Comparison of ENCODE assay signal across 8 mouse cellular contexts in the genomic region with DNA sequence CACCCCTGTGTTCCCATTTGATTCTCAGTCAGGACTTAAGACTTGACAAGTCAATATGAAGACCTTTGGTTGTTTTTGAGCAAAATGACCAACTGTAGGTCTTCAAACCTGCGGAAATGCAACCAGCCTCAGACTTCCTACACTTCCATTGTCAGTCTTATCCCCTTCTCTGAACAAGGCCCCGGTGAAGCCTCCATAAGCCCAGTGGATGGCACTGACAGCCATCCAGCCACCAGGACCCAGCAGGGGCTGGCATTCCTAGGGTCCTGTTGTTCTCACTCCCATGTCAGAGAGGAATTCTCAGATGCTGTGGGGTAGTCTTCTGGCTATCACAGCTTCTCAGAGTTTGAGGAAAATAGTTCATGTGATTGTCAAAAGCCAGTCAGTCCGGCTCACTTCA. TPM values are rescaled to one million over a fixed set of nuclear protein-coding genes. Genes with fewer than 3 reads are reported as not detected.
DNase-seq lines count a peak whose midpoint lies in the region; ATAC-seq and TF ChIP-seq lines count a peak whose summit lies in the region.

No protein-coding gene starts in this region.

- H3K4me1 ChIP-seq in limb, embryonic 15.5 days: peaks cover 19% of the 10 kb centered on the region
- peaks cover 8% of the 10 kb centered on the region for H3K4me1 ChIP-seq in stomach, postnatal 0 days (replicated peaks; ENCODE audit: control insufficient read depth, insufficient read depth)

- H3K9me3 ChIP-seq in limb, embryonic 15.5 days: no peaks in the 10 kb centered on the region
- H3K9me3 ChIP-seq in stomach, postnatal 0 days (ENCODE audit: control insufficient read depth, low read length): no peaks in the 10 kb centered on the region

- H3K4me3 ChIP-seq in gastrocnemius, adult 2 months: peak overlapping the region; percentile 94
- H3K4me3 ChIP-seq in limb, embryonic 15.5 days: peak overlapping the region; percentile 91
- H3K4me3 ChIP-seq in stomach, postnatal 0 days (ENCODE audit: low read depth, low read length): peak overlapping the region; percentile 82

- 50% methylated on average over 3 of the region's 3 CpGs for WGBS in limb, embryonic 15.5 days
- WGBS in stomach, postnatal 0 days: 22% methylated on average over 3 of the region's 3 CpGs

- no peak for TF ChIP-seq EP300 in stomach, postnatal 0 days (optimal IDR thresholded peaks at IDR 0.05)

- ATAC-seq in limb, embryonic 15.5 days (ENCODE audit: insufficient number of reproducible peaks, low FRiP score, low TSS enrichment, low read depth): no peak
- no peak for ATAC-seq in stomach, postnatal 0 days (ENCODE audit: low FRiP score, low TSS enrichment)
- ATAC-seq in erythroid progenitor cell, adult 5-6 weeks (replicated peaks; ENCODE audit: low FRiP score, poor library complexity, severe bottlenecking): no peak

- peak overlapping the region; percentile 97 for H3K9ac ChIP-seq in limb, embryonic 15.5 days
- peak overlapping the region; percentile 92 for H3K9ac ChIP-seq in stomach, postnatal 0 days (ENCODE audit: low read length)

- DNase-seq in gastrocnemius, adult 2 months: no peak
- no peak for DNase-seq in gastrocnemius, postnatal 14 days
- peak; percentile 8 for DNase-seq in thymus, postnatal 0 days (ENCODE audit: low spot score)
- DNase-seq in thymus, postnatal 36 days: no peak
- no peak for DNase-seq in stomach, postnatal 0 days (ENCODE audit: low spot score)
- DNase-seq in ovary, postnatal 14 days (ENCODE audit: low spot score): no peak

- H3K27ac ChIP-seq in gastrocnemius, adult 2 months: peak overlapping the region; percentile 96
- peak overlapping the region; percentile 98 for H3K27ac ChIP-seq in limb, embryonic 15.5 days
- H3K27ac ChIP-seq in stomach, postnatal 0 days (replicated peaks): peak overlapping the region; percentile 97

- H3K36me3 ChIP-seq in limb, embryonic 15.5 days: peaks cover 38% of the 10 kb centered on the region
- H3K36me3 ChIP-seq in stomach, postnatal 0 days (ENCODE audit: control insufficient read depth, insufficient read depth, low read length): peaks cover 4% of the 10 kb centered on the region; the same call in 1 of the 2 replicates

- intact Hi-C loops in gastrocnemius, adult 2 months (cut with DNase I): loop anchor here (5.0 to 10.0 kb wide), 2 partner anchors 41 to 136 kb away; a partner anchor contains a TSS
- intact Hi-C loops in gastrocnemius, postnatal 14 days (cut with DNase I; ENCODE audit: low total_unique reads): no loop called here

- H3K27me3 ChIP-seq in limb, embryonic 15.5 days: no peaks in the 10 kb centered on the region
- H3K27me3 ChIP-seq in stomach, postnatal 0 days (ENCODE audit: control insufficient read depth, insufficient read depth, low read length): no peaks in the 10 kb centered on the region

- no peak for TF ChIP-seq CTCF in gastrocnemius, adult 2 months (IDR thresholded peaks at IDR 0.05)
- TF ChIP-seq CTCF in stomach, postnatal 0 days (IDR thresholded peaks at IDR 0.05; ENCODE audit: low read depth): no peak

- peak overlapping the region; percentile 76 for H3K4me2 ChIP-seq in limb, embryonic 15.5 days
- H3K4me2 ChIP-seq in stomach, postnatal 0 days (replicated peaks; ENCODE audit: low read depth): peak overlapping the region; percentile 77

RNA-seq across cellular contexts. Expression of a gene that starts 1.6 kb away (rescaled TPM):
- total RNA-seq in gastrocnemius, adult 2 months (2021): 1 to 10 TPM; 6.1 to 6.6 TPM
- total RNA-seq in gastrocnemius, postnatal 14 days (2021): 1 to 10 TPM; 7.4 to 7.5 TPM
- polyA plus RNA-seq in thymus, postnatal 0 days (2015; fragmentation: Nextera tagmentation; extraction: Ambion mirVana): 9.5 and 10.1 TPM in 2 replicates
- polyA plus RNA-seq in limb, embryonic 15.5 days (2015; fragmentation: Nextera tagmentation; extraction: Ambion mirVana): 23.1 and 23.6 TPM in 2 replicates
- polyA plus RNA-seq in stomach, postnatal 0 days (2015; fragmentation: Nextera tagmentation; extraction: Ambion mirVana): 6.8 and 7.5 TPM in 2 replicates
- 1.3 and 1.8 TPM in 2 replicates for total RNA-seq in erythroid progenitor cell, adult 5-6 weeks (2015; ENCODE audit: low replicate concordance)
- 2.0 and 3.5 TPM in 2 replicates for total RNA-seq in erythroid progenitor cell, adult 5-6 weeks (2017; ENCODE audit: low replicate concordance)

RNA-seq across cellular contexts. Expression of a gene that starts 41.7 kb away (rescaled TPM):
- 1 to 10 TPM; 7.8 to 10.0 TPM for total RNA-seq in gastrocnemius, adult 2 months (2021)
- total RNA-seq in gastrocnemius, postnatal 14 days (2021): 1 to 10 TPM; 7.8 to 8.8 TPM
- polyA plus RNA-seq in thymus, postnatal 0 days (2015; fragmentation: Nextera tagmentation; extraction: Ambion mirVana): 21.1 and 23.6 TPM in 2 replicates
- 17.2 and 18.0 TPM in 2 replicates for polyA plus RNA-seq in limb, embryonic 15.5 days (2015; fragmentation: Nextera tagmentation; extraction: Ambion mirVana)
- 8.1 and 8.2 TPM in 2 replicates for polyA plus RNA-seq in stomach, postnatal 0 days (2015; fragmentation: Nextera tagmentation; extraction: Ambion mirVana)
- total RNA-seq in erythroid progenitor cell, adult 5-6 weeks (2015; ENCODE audit: low replicate concordance): 12.6 and 13.7 TPM in 2 replicates
- total RNA-seq in erythroid progenitor cell, adult 5-6 weeks (2017; ENCODE audit: low replicate concordance): 11.0 and 15.7 TPM in 2 replicates

RNA-seq across cellular contexts. Expression of a gene that starts 43.1 kb away (rescaled TPM):
- total RNA-seq in gastrocnemius, adult 2 months (2021): 1 to 10 TPM; 5.7 to 6.5 TPM
- 1 to 10 TPM; 4.3 to 4.7 TPM for total RNA-seq in gastrocnemius, postnatal 14 days (2021)
- 8.6 and 11.1 TPM in 2 replicates for polyA plus RNA-seq in thymus, postnatal 0 days (2015; fragmentation: Nextera tagmentation; extraction: Ambion mirVana)
- 11.0 and 12.0 TPM in 2 replicates for polyA plus RNA-seq in limb, embryonic 15.5 days (2015; fragmentation: Nextera tagmentation; extraction: Ambion mirVana)
- polyA plus RNA-seq in stomach, postnatal 0 days (2015; fragmentation: Nextera tagmentation; extraction: Ambion mirVana): 3.8 and 4.0 TPM in 2 replicates
- 1.1 and 4.2 TPM in 2 replicates for total RNA-seq in erythroid progenitor cell, adult 5-6 weeks (2015; ENCODE audit: low replicate concordance)
- total RNA-seq in erythroid progenitor cell, adult 5-6 weeks (2017; ENCODE audit: low replicate concordance): 1.6 and 2.1 TPM in 2 replicates

RNA-seq across cellular contexts. Expression of a gene that starts 47.9 kb away (rescaled TPM):
- total RNA-seq in gastrocnemius, adult 2 months (2021): 1 to 10 TPM in 1 of 2 experiments, under 1 TPM in 1; 0.42 to 1.2 TPM
- total RNA-seq in gastrocnemius, postnatal 14 days (2021): under 1 TPM; 0.27 to 0.55 TPM
- polyA plus RNA-seq in thymus, postnatal 0 days (2015; fragmentation: Nextera tagmentation; extraction: Ambion mirVana): 1.6 and 2.6 TPM in 2 replicates
- 2.5 and 3.6 TPM in 2 replicates for polyA plus RNA-seq in limb, embryonic 15.5 days (2015; fragmentation: Nextera tagmentation; extraction: Ambion mirVana)
- 1.0 and 1.1 TPM in 2 replicates for polyA plus RNA-seq in stomach, postnatal 0 days (2015; fragmentation: Nextera tagmentation; extraction: Ambion mirVana)
- total RNA-seq in erythroid progenitor cell, adult 5-6 weeks (2015; ENCODE audit: low replicate concordance): not detected in 2 replicates
- not detected in 2 replicates for total RNA-seq in erythroid progenitor cell, adult 5-6 weeks (2017; ENCODE audit: low replicate concordance)
